Mouse (Mus musculus) intestine, embryonic 14.5 days (tissue): Measurements from ENCODE around the gene Eif4e1b. TPM values are rescaled to one million over a fixed set of nuclear protein-coding genes. Genes with fewer than 3 reads are reported as not detected.

ENCODE experiments used
- ATAC-seq: fragments of 200-750 bp; cut with Nextera tagmentation; replicated peaks from 2 replicates; pipeline ENCODE4 v1.8.0; 2017; ENCODE audit warnings: low read depth, moderate number of reproducible peaks, moderate TSS enrichment, moderate library complexity; ENCODE audit not compliant: low FRiP score, low TSS enrichment
- DNase-seq: peaks from one replicate; pipeline ENCODE4 v3.0.0-alpha.2; 2018; ENCODE audit warnings: low spot score
- H3K27ac ChIP-seq: fragments of 300-500 bp; sonication (generic); 2 replicates; pipeline ENCODE4 v1.5.1; 2014; ENCODE audit warnings: low read depth, mild to moderate bottlenecking, control low read depth
- H3K27me3 ChIP-seq: fragments of 300-500 bp; sonication (generic); replicated peaks from 2 replicates; pipeline ENCODE4 v1.6.1; 2014; ENCODE audit warnings: low read length, control low read depth; ENCODE audit not compliant: control insufficient read depth, insufficient read depth
- H3K36me3 ChIP-seq: fragments of 300-500 bp; sonication (generic); 2 replicates; pipeline ENCODE4 v1.6.1; 2014; ENCODE audit warnings: low read length, control low read depth; ENCODE audit not compliant: control insufficient read depth, insufficient read depth
- H3K4me1 ChIP-seq: fragments of 300-500 bp; sonication (generic); replicated peaks from 2 replicates; pipeline ENCODE4 v1.6.1; 2014; ENCODE audit warnings: low read length, control low read depth, mixed read lengths; ENCODE audit not compliant: control insufficient read depth, insufficient read depth
- H3K4me2 ChIP-seq: fragments of 300-500 bp; sonication (generic); 2 replicates; pipeline ENCODE4 v1.6.1; 2014; ENCODE audit warnings: low read length
- H3K4me3 ChIP-seq: fragments of 300-500 bp; sonication (generic); 2 replicates; pipeline ENCODE4 v1.5.1; 2014; ENCODE audit warnings: low read depth, low read length, control low read depth, mixed read lengths
- H3K9ac ChIP-seq: fragments of 300-500 bp; sonication (generic); 2 replicates; pipeline ENCODE4 v1.6.1; 2014; ENCODE audit warnings: mild to moderate bottlenecking, low read length
- H3K9me3 ChIP-seq: fragments of 300-500 bp; sonication (generic); 2 replicates; pipeline ENCODE4 v1.6.1; 2016; ENCODE audit warnings: low read length, control low read depth; ENCODE audit not compliant: control insufficient read depth
- WGBS: fragments of 180-500 bp; shearing (Covaris S2); extraction: QIAGEN DNeasy Blood & Tissue Kit; methylation state at CpG from one replicate; pipeline ENCODE4 v1.1.7; 2014; 5-methylcytosine and 5-hydroxymethylcytosine counted together
- polyA plus RNA-seq: library from polyadenylated mRNA; unstranded; fragments of >200 nt; fragmentation: Nextera tagmentation; extraction: Ambion mirVana; gene quantifications from 2 replicates; pipeline ENCODE4 v1.2.1, GENCODE M21; 2014

Eif4e1b gene
- polyA plus RNA-seq, 1 experiment from 2014 or later = not detected

- peaks cover 36% of the 10 kb centered on the region for H3K27me3 ChIP-seq
These were observed 26.5 kb upstream of the Eif4e1b start for GRCm38 (mm10) chr13:54757093-54757830.

GRCm38 (mm10) chr13:54758045-54758755 is 25.6 kb upstream of the Eif4e1b start:
- DNase-seq (peak; percentile 95), ATAC-seq (peak; percentile 86)
- no peak overlapping the region; the same call in 1 of the 2 replicates for H3K9ac ChIP-seq
- no peaks in the 10 kb centered on the region for H3K9me3 ChIP-seq
- peaks cover 46% of the 10 kb centered on the region for H3K27me3 ChIP-seq
- H3K4me3 ChIP-seq = peak overlapping the region; percentile 31
- H3K27ac ChIP-seq = no peak overlapping the region
- H3K36me3 ChIP-seq = no peaks in the 10 kb centered on the region
- H3K4me1 ChIP-seq = 0 out of 2 replicates have a peak, but pooled peaks cover 3% of the 10 kb centered on the region
- under 1% methylated on average over 43 of the region's 43 CpGs for WGBS
- peak overlapping the region; percentile 55 for H3K4me2 ChIP-seq

More at GRCm38 (mm10) chr13:54757093-54757830, 26.5 kb upstream of the Eif4e1b start:
- Histone ChIP-seq H3K4me2 (peak overlapping the region; percentile 55), H3K9ac (no peak overlapping the region), H3K4me3 (peak overlapping the region; percentile 31), H3K27ac (no peak overlapping the region), H3K9me3 (no peaks in the 10 kb centered on the region), H3K36me3 (no peaks in the 10 kb centered on the region), H3K4me1 (0 out of 2 replicates have a peak, but pooled peaks cover 3% of the 10 kb centered on the region)
- 48% methylated on average over 10 of the region's 10 CpGs for WGBS
- no peak for ATAC-seq
- DNase-seq = no peak

DNA sequence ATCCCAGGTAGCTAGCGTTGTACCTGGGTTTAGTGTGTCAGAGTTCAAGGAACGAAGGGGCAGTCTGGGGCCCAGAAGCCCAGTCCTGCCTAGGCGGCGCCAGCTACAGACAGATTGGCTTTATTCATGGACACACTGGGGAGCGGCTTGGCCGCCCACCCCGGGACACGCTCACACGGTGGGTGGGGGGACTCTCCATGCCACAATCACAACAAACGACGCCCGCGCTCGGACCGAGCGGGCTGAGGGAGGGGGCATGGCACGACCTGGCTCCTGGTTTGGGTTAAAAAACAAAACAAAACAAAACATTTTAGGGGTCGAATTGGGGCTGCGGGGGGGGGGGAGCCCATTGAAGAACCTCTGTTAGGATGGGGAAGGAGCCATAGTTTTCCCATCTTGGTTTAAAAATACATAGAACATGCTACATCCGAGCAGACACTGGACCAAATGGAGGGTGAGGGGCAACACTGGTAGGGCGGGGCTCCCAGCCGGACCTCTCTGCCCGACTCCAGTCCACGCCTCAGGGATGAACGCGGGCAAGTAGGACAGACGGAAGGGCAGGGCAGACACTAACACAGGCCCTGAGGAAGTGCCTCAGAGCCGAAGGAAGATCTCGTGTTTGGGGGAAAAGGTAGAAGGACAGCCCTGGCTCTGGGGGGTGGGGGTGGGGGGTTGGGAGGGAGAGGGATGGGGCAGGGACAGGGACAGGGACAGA is 24.9 kb upstream of the Eif4e1b start:
- Histone ChIP-seq H3K9me3 (no peaks in the 10 kb centered on the region), H3K4me3 (peak overlapping the region; percentile 31; the same call in 1 of the 2 replicates), H3K4me2 (peak overlapping the region; percentile 55), H3K27me3 (peaks cover 51% of the 10 kb centered on the region), H3K4me1 (0 out of 2 replicates have a peak, but pooled peaks cover 3% of the 10 kb centered on the region), H3K36me3 (no peaks in the 10 kb centered on the region), H3K9ac (no peak overlapping the region), H3K27ac (no peak overlapping the region)
- ATAC-seq (peak; percentile 37), DNase-seq (no peak)
- 2% methylated on average over 29 of the region's 29 CpGs for WGBS

DNA sequence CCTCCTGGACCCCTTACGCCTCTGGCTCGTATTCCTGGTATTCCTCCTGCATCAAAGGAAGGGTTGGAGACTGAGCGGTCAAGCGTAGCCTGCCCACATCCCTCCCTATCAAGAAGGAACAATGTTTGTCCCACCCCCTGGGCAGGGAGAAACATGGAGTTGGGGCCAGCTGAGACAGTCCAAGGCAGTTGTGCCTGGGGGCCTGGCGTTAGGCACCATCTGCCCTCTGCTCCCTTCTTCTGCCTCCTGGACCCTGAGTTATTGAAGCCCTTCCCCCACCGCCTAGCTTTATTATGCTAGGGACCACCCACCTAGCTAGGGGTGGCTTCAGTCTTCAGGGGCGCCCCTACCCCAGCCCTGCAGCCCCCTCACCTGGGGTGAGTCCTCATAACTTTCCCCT is 24.3 kb upstream of the Eif4e1b start:
- Histone ChIP-seq H3K4me1 (0 out of 2 replicates have a peak, but pooled peaks cover 3% of the 10 kb centered on the region), H3K4me3 (no peak overlapping the region), H3K36me3 (no peaks in the 10 kb centered on the region), H3K27me3 (peaks cover 56% of the 10 kb centered on the region), H3K4me2 (no peak overlapping the region), H3K27ac (no peak overlapping the region), H3K9me3 (no peaks in the 10 kb centered on the region), H3K9ac (no peak overlapping the region)
- WGBS = 10% methylated on average over 7 of the region's 7 CpGs
- DNase-seq = no peak
- ATAC-seq = no peak

GRCm38 (mm10) chr13:54760164-54760795 is 23.5 kb upstream of the Eif4e1b start:
- no peak overlapping the region for H3K27ac ChIP-seq
- no peaks in the 10 kb centered on the region for H3K36me3 ChIP-seq
- WGBS = 57% methylated on average over 8 of the region's 8 CpGs
- no peaks in the 10 kb centered on the region for H3K9me3 ChIP-seq
- H3K27me3 ChIP-seq = peaks cover 63% of the 10 kb centered on the region
- no peak overlapping the region for H3K4me2 ChIP-seq
- H3K9ac ChIP-seq = no peak overlapping the region
- no peak for ATAC-seq
- DNase-seq = no peak
- H3K4me1 ChIP-seq = 0 out of 2 replicates have a peak, but pooled peaks cover 3% of the 10 kb centered on the region
- no peak overlapping the region for H3K4me3 ChIP-seq

DNA sequence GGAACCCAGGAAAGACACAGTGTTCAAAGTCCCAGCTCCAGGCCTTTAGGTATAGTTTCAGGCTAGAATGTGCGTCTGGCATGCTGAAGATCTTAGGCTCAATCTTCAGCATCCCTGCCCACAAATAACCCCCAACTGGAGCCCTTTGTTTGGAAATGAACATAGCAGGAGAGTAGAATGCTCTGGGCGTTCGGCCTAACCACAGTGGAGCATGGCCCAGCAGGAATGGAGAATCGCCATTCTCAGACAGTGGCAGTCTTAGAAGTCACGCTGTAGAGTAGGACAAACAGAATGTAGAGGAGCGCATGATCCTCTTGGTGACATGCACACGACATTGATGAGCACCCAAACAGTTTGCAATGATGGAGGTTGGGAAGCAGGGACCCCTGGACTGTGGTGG is 22.9 kb upstream of the Eif4e1b start:
- Histone ChIP-seq H3K4me3 (no peak overlapping the region), H3K4me1 (0 out of 2 replicates have a peak, but pooled peaks cover 5% of the 10 kb centered on the region), H3K4me2 (no peak overlapping the region), H3K27ac (no peak overlapping the region), H3K27me3 (peaks cover 66% of the 10 kb centered on the region), H3K9me3 (no peaks in the 10 kb centered on the region), H3K36me3 (no peaks in the 10 kb centered on the region), H3K9ac (no peak overlapping the region)
- no peak for DNase-seq
- no peak for ATAC-seq
- WGBS = 73% methylated on average over 7 of the region's 7 CpGs

- Histone ChIP-seq H3K4me2 (peak overlapping the region; percentile 43), H3K9me3 (no peaks in the 10 kb centered on the region), H3K27me3 (peaks cover 58% of the 10 kb centered on the region), H3K4me3 (peak overlapping the region; percentile 18), H3K4me1 (0 out of 2 replicates have a peak, but pooled peaks cover 3% of the 10 kb centered on the region), H3K27ac (no peak overlapping the region), H3K36me3 (no peaks in the 10 kb centered on the region), H3K9ac (no peak overlapping the region)
- 5% methylated on average over 44 of the region's 44 CpGs for WGBS
- peak; percentile 58 for DNase-seq
- 0 out of 2 replicates have a peak, but pooled peaks have one; percentile 32 for ATAC-seq
These were observed 18.3 kb upstream of the Eif4e1b start for GRCm38 (mm10) chr13:54765281-54766191.
